Mouse (Mus musculus) spleen, postnatal 36 days (tissue): ENCODE measurements around the gene Rmdn3.

ENCODE experiments used
- DNase-seq, 2 experiments: peaks; one replicate each; pipeline ENCODE4 v3.0.0; 2022; ENCODE audit warnings: low spot score in 2 of 2, mixed read lengths in 1 of 2

Gene Rmdn3

GRCm38 (mm10) chr2:119167866-119168256 is 11.0 kb upstream of the Rmdn3 start:
- no peak for DNase-seq

DNA sequence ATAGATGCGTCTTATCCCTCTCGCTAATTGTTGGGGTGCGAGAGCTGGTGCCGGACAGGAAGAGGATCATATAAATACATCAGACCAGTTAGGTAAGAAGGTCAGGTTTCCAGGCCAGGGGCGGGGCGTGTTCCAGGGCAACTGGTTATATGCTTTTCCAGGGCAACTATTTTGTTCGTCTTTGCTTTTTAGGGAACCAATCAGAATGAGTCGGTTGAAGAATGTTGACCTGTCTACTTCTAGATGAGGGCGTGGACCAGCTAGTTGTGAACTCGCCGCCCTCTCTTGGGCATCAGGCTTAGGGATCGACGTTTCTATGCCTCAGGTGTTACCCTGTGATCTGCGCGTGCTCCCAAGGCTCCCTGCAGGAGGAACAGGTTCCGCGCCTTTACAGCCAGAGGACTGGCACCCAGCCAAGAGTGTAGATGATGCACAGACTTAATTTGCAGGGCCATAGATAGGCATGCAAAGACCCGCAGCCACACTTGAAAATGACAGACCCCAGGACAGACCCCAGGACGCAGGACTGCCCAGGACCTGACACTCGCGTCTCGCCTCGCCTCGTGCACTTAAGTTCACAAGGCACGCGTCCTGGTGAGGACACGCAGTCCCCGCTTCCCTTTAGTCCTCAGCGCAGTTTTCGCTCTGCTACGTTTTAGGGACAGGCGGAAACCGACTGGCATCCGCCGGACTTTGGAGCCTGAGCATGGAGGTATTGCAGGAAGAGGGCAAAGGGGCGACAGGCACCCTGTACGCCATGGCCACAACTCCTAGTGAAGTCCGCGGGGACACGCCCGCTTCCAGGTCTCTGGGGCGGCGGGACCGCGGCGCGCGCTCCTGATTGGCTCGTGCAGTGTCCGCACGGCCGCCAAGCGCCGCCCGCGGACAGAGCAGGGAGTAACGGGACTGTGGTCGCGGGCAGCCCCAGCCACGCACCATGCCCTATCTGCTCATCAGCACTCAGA is 10.3 kb upstream of the Rmdn3 start, which contains the start of gene Gchfr:
TSS of gene Gchfr (plus strand) at position 873 of the 965 bp plus-strand sequence.
- DNase-seq = peak; percentile 21 to 35

- no peak for DNase-seq
Observed at GRCm38 (mm10) chr2:119165401-119165800, 8.6 kb upstream of the Rmdn3 start.

- DNase-seq = no peak
Observed at GRCm38 (mm10) chr2:119163999-119164398, 7.2 kb upstream of the Rmdn3 start.

- no peak for DNase-seq
Observed at GRCm38 (mm10) chr2:119163135-119163534, 6.3 kb upstream of the Rmdn3 start.

DNA sequence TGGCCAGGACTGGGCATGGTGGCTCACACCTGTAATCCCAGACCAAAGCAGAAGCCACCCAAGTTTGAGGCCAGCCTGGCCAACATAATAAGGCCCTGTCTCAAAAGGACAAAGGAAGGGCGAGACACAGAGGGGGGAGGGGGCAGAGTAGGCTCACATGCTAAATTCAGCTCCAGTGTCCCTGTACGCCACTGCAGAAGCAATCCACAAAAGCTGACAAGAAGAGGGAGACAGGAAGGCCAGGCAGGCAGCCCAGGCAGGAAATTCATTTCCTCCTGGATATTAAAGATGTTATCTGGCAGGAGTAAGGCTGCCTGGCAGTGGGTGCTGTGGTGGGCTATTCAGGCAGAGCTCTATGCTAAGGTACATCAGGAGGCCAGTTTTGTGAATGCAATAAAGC is 4.4 kb upstream of the Rmdn3 start:
- no peak for DNase-seq

- DNase-seq = no peak
Observed at GRCm38 (mm10) chr2:119157836-119158235, 1.0 kb upstream of the Rmdn3 start.

GRCm38 (mm10) chr2:119156081-119156680 is 653 bp downstream of the Rmdn3 start:
- DNase-seq = peak in 1 of 2 experiments; percentile 20

DNA sequence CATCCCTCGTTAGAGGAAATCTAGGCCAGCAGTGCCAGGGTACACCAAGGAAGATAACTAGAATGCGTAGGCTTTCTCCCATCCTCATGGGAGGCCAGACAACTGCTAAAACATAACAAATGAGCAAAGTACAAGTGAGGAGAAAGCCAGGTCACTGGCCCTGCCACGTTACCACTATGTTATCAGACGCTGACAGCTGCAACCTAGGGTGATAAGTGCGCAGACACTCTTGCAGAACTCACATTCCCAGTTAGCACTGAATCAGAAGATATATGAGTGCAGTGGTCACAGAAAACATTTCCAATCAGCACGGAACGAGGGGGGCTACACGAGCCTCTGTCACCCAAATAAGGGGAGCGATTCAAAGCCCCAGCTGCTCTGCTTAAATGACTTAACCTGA is 1.4 kb downstream of the Rmdn3 start:
- DNase-seq = peak; percentile 50 to 66

GRCm38 (mm10) chr2:119154683-119155082 is 2.2 kb downstream of the Rmdn3 start:
- DNase-seq = no peak

GRCm38 (mm10) chr2:119152255-119152654 is 4.6 kb downstream of the Rmdn3 start:
- no peak for DNase-seq

DNA sequence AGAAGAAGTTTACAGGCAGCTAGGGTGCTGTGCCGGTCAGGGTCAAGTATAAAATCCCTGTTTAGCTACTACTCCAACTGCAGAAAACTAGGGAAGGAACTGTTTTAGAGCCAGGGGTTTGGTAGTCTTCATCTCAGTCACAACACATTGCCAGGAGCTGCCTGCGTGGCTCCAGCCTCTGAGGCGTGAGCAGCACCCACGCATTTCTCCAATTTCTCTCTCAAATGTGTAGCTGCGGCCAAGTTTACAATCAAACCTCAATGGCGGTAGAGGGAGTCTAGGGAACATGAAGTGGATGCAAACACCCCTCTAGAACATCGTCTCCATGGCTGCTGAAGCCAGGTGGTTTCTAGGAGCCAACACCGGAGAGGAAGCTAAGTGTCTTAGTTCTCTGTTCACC is 9.1 kb downstream of the Rmdn3 start:
- no peak for DNase-seq

DNA sequence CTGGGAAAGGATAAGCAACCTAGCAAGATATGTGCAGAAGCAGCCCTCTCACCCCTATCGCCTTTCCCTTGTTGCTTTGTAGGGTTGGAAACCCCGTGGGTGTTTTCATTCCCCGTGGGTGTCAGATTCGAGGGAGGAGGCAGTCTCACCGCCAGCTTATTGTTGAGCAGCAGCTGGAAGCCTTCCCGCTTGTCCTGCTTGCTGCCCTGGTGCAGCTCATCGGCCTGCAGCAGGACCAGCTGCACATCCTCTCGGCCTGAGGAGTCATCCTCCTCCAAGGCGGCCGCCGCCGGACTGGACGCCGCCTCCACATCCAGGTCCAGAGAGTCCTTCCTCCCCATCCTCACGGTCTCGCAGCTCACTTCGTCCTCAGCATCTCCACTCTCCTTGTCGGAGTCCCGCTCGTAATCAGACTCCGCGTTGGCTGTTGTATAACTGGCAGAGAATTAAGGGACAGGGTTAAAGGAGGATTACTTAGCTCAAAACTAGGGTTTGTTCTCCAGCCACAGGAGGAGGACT is 9.6 kb downstream of the Rmdn3 start:
- DNase-seq = no peak

- no peak for DNase-seq
Observed at GRCm38 (mm10) chr2:119146435-119146834, 10.4 kb downstream of the Rmdn3 start.

- no peak for DNase-seq
Observed at GRCm38 (mm10) chr2:119145199-119145598, 11.6 kb downstream of the Rmdn3 start.

DNA sequence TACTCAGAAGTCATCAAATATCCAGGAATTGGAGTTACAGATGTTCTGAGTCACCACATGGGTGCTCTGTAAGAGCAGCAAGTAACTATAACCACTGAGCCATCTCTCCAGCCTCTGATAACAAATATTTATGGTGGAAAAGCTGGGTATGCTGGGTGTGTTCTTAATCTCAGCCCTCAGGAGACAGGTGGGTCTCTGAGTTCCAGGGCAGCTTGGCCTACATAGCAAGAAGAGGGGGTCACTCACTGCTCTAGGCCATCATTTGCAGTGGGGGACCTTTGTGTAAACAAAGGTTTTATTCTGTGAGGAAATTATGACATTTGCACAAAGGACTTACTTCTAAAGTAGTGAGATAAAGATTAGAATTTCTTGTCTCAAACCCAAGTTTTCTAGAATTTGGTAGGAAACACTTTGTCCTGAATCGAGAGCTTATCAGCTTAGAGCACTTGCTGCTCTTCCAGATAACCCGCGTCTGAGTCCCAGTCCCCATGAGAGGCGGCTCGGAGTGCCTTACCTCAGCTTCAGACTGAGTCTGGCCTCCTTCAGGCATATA is 20.4 kb downstream of the Rmdn3 start:
- peak; percentile 26 to 27 for DNase-seq

DNA sequence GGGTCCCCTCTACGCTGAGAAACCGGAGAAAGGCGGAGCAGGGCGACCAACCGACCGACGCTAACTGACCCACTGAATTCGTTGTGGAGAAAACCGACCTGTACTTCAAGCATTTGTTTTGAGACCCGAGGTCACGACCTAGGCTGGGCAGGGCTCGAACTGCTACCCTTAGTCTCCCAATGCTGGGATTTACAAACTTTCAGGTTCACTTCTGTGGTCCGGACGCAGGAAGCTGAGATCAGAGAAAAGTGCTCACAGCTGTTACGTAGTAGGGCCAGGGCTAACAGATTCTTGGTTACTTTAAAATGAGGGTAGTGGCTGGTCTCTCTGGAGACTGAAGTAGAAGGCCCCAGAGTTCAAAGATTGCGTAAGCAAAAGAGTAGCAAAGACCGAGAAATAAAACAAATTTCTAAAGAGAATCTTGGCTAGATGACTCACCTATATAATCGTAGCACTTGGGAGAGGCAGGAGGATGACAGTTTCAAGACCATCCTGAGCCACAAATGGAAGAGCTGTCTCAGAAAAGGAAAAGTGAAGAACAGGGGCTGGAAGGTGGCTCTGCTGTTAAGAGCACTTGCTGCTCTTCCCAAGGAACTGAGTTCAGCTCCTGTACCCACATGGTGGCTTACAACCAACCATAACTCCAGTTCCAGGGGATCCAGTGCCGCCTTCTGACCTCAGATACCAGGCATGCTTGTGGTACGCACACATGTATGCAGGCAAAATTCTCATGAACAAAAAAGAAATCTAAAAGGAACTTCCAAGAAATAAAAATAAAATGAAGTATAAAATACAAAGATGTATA is 43.5 kb downstream of the Rmdn3 start:
- no peak for DNase-seq

DNA sequence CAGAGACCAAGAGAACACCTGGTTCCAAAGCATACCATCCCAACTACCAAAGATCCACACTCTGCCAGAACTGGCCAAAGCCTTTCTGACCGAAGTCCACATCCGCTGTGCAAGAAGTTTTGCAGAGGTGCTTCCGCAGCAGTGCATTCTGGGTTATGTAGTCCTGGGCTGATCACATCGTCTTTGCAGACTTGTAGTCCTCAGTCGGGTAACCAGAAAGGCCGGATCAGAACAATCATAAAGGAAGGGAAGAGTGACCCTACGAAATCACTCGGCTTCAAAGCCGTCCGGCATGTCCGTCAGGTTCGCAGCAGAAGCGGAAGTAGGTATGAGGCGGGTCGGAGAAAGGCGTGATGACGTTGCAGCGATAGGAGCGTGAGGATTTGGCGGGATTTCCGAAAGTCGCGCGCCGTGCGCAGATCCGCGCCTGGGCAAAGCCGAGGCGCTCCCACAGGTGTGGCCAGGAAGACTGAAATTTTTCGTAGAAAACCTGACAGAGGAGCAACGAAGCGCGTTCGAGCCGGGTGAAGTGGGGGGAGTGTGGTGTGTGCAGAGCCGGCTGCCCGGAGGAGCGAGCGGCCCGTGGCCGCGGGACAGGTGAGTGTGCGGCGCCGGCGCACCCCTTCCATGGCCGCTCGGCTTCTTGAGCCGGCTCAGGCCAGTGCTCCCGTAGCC is 44.3 kb downstream of the Rmdn3 start, which contains the start of gene Rad51:
TSS of gene Rad51 (plus strand) at position 356 of the 675 bp plus-strand sequence.
- DNase-seq = peak; percentile 78 to 85

DNA sequence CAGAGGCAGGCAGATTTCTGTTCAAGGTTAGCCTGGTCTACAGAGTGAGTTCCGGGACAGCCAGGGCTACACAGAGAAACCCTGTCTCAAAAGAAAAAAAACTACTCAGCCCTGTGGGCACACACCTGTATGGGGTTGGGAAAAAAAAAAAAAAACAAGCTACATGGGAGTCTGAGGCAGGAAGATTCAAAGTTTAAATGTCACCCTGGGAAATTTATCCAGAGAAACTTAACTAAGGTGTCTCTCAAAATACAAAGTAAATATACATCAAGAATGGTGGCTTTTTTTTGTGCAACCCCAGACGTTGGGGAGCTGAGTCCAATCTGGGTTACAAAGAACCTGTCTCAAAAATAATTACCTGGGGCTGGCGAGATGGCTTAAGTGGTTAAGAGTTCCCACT is 45.8 kb downstream of the Rmdn3 start:
- no peak for DNase-seq

- peak; percentile 3 to 7 for DNase-seq
Observed at GRCm38 (mm10) chr2:119108554-119108953, 48.3 kb downstream of the Rmdn3 start.

GRCm38 (mm10) chr2:119106583-119106982 is 50.3 kb downstream of the Rmdn3 start:
- DNase-seq = no peak
